Mouse (Mus musculus) lung, postnatal 0 days (tissue): ENCODE results near the gene Eif2b1.

Experiments
- CTCF ChIP-seq: IDR thresholded peaks from 2 replicates; pipeline ENCODE4 v1.5.1; 2016; ENCODE audit warnings: antibody characterized with exemption, mild to moderate bottlenecking
- EP300 ChIP-seq: IDR thresholded peaks from 2 replicates; pipeline ENCODE4 v1.6.1; 2016; ENCODE audit warnings: antibody characterized with exemption, mild to moderate bottlenecking, control low read depth

GRCm38 (mm10) chr5:124524943-124525342, 54.0 kb downstream of the Eif2b1 start:
- TF ChIP-seq CTCF (no peak), EP300 (no peak)
